In the genomic region with DNA sequence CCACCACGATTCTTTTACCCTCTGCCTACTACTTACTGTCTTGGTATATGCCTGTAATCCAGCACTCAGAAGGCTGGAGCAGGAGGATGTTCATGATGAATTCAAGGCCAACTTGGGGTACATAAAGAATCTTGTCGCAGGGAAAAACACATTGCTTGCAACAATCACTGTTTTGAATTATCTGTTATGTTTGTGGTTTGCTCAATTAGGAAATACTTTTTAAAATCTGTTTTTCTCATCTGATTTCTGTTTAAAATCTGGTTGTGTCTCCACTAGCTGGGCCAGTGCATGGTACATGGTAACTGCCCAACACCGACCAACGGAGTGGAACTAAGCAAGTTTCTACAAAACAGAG, we compare ENCODE assay signal across 8 mouse cellular contexts. TPM values are rescaled to one million over a fixed set of nuclear protein-coding genes. Genes with fewer than 3 reads are reported as not detected.
DNase-seq lines count a peak whose midpoint lies in the region; ATAC-seq and TF ChIP-seq lines count a peak whose summit lies in the region.

No protein-coding gene starts in this region.

- DNase-seq in kidney, postnatal 4 days, result no peak
- DNase-seq in embryonic facial prominence, embryonic 10.5 days (ENCODE audit: low spot score), result no peak
- DNase-seq in hindbrain, postnatal 0 days (ENCODE audit: low spot score), result no peak
- no peak for DNase-seq in midbrain, postnatal 0 days (ENCODE audit: low spot score)
- no peak for DNase-seq in adrenal gland, adult (ENCODE audit: inconsistent age in 2 of 2, low spot score in 1 of 2)
- DNase-seq in embryo, embryonic 10.5 days (ENCODE audit: low spot score), result no peak
- DNase-seq in adrenal gland, adult 2 months, result no peak

- no peak for TF ChIP-seq CTCF in hindbrain, postnatal 0 days (IDR thresholded peaks at IDR 0.05; ENCODE audit: low read depth)
- TF ChIP-seq CTCF in midbrain, postnatal 0 days (IDR thresholded peaks at IDR 0.05), result no peak

- peak overlapping the region; percentile 89 for H3K4me3 ChIP-seq in kidney, embryonic 16.5 days (ENCODE audit: low read length)
- peak overlapping the region; percentile 75 for H3K4me3 ChIP-seq in embryonic facial prominence, embryonic 10.5 days
- peak overlapping the region; percentile 76 for H3K4me3 ChIP-seq in hindbrain, postnatal 0 days (ENCODE audit: low read length)
- peak overlapping the region; percentile 65 for H3K4me3 ChIP-seq in midbrain, postnatal 0 days (ENCODE audit: low read depth, low read length)

- peak overlapping the region; percentile 82 for H3K9ac ChIP-seq in kidney, embryonic 16.5 days (replicated peaks; ENCODE audit: low read length)
- H3K9ac ChIP-seq in hindbrain, postnatal 0 days (replicated peaks; ENCODE audit: low read length), result peak overlapping the region; percentile 66
- peak overlapping the region; percentile 71 for H3K9ac ChIP-seq in midbrain, postnatal 0 days (replicated peaks; ENCODE audit: low read length, poor library complexity, severe bottlenecking)

- no peaks in the 10 kb centered on the region for H3K9me3 ChIP-seq in kidney, embryonic 16.5 days (ENCODE audit: low read length)
- no peaks in the 10 kb centered on the region for H3K9me3 ChIP-seq in embryonic facial prominence, embryonic 10.5 days
- no peaks in the 10 kb centered on the region for H3K9me3 ChIP-seq in hindbrain, postnatal 0 days (ENCODE audit: low read length)
- no peaks in the 10 kb centered on the region for H3K9me3 ChIP-seq in midbrain, postnatal 0 days (ENCODE audit: low read length)

- H3K36me3 ChIP-seq in kidney, embryonic 16.5 days (ENCODE audit: insufficient read depth, low read length), result no peaks in the 10 kb centered on the region
- peaks cover 15% of the 10 kb centered on the region; the same call in 1 of the 2 replicates for H3K36me3 ChIP-seq in embryonic facial prominence, embryonic 10.5 days (replicated peaks)
- H3K36me3 ChIP-seq in hindbrain, postnatal 0 days (ENCODE audit: insufficient read depth, low read length), result no peaks in the 10 kb centered on the region; the same call in 1 of the 2 replicates
- H3K36me3 ChIP-seq in midbrain, postnatal 0 days (ENCODE audit: insufficient read depth, low read length), result no peaks in the 10 kb centered on the region

- no peak for ATAC-seq in kidney, embryonic 16.5 days (ENCODE audit: low FRiP score, low TSS enrichment)
- ATAC-seq in hindbrain, postnatal 0 days, result no peak
- no peak for ATAC-seq in midbrain, postnatal 0 days (ENCODE audit: low FRiP score)

- peaks cover 17% of the 10 kb centered on the region for H3K4me1 ChIP-seq in kidney, embryonic 16.5 days (ENCODE audit: insufficient read depth, low read length)
- H3K4me1 ChIP-seq in embryonic facial prominence, embryonic 10.5 days, result peaks cover 9% of the 10 kb centered on the region
- 0 out of 2 replicates have a peak, but pooled peaks cover 5% of the 10 kb centered on the region for H3K4me1 ChIP-seq in hindbrain, postnatal 0 days (ENCODE audit: insufficient read depth, low read length)
- H3K4me1 ChIP-seq in midbrain, postnatal 0 days (ENCODE audit: insufficient read depth, low read length), result 0 out of 2 replicates have a peak, but pooled peaks cover 4% of the 10 kb centered on the region

- H3K4me2 ChIP-seq in kidney, embryonic 16.5 days (replicated peaks; ENCODE audit: low read depth, low read length), result peak overlapping the region; percentile 74
- H3K4me2 ChIP-seq in hindbrain, postnatal 0 days (ENCODE audit: low read depth, low read length), result peak overlapping the region; percentile 69
- peak overlapping the region; percentile 67 for H3K4me2 ChIP-seq in midbrain, postnatal 0 days (ENCODE audit: low read depth, low read length, poor library complexity, severe bottlenecking)

- 23% methylated on average over 4 of the region's 4 CpGs for WGBS in kidney, embryonic 16.5 days
- WGBS in embryonic facial prominence, embryonic 10.5 days, result 34% methylated on average over 4 of the region's 4 CpGs
- 31% methylated on average over 4 of the region's 4 CpGs for WGBS in hindbrain, postnatal 0 days
- WGBS in midbrain, postnatal 0 days, result 32% methylated on average over 4 of the region's 4 CpGs

- H3K27me3 ChIP-seq in kidney, embryonic 16.5 days (ENCODE audit: insufficient read depth, low read length), result no peaks in the 10 kb centered on the region
- no peaks in the 10 kb centered on the region for H3K27me3 ChIP-seq in embryonic facial prominence, embryonic 10.5 days (replicated peaks; ENCODE audit: low read depth, poor library complexity, severe bottlenecking)
- H3K27me3 ChIP-seq in hindbrain, postnatal 0 days (ENCODE audit: insufficient read depth, low read length), result no peaks in the 10 kb centered on the region
- no peaks in the 10 kb centered on the region for H3K27me3 ChIP-seq in midbrain, postnatal 0 days (ENCODE audit: insufficient read depth, low read length)

- H3K27ac ChIP-seq in kidney, embryonic 16.5 days (ENCODE audit: low read length), result peak overlapping the region; percentile 75; the same call in 1 of the 2 replicates
- H3K27ac ChIP-seq in embryonic facial prominence, embryonic 10.5 days (replicated peaks), result peak overlapping the region; percentile 79; the same call in 1 of the 2 replicates
- H3K27ac ChIP-seq in hindbrain, postnatal 0 days, result peak overlapping the region; percentile 78
- H3K27ac ChIP-seq in midbrain, postnatal 0 days (ENCODE audit: low read depth, low read length), result peak overlapping the region; percentile 76; the same call in 1 of the 2 replicates

RNA-seq across cellular contexts. Expression of gene Ecsit, which starts 0.6 kb away (rescaled TPM):
- 54.4 and 62.7 TPM in 2 replicates for polyA plus RNA-seq in kidney, embryonic 16.5 days (2015; fragmentation: Nextera tagmentation; extraction: Ambion mirVana)
- polyA plus RNA-seq in embryonic facial prominence, embryonic 10.5 days (2016; fragmentation: Nextera tagmentation; extraction: Ambion mirVana), result 38.6 and 41.7 TPM in 2 replicates
- 59.9 and 68.8 TPM in 2 replicates for total RNA-seq in hindbrain, postnatal 0 days (2014; rRNA removed)
- polyA plus RNA-seq in hindbrain, postnatal 0 days (2015; fragmentation: Nextera tagmentation; extraction: Ambion mirVana), result 51.0 and 56.0 TPM in 2 replicates
- total RNA-seq in midbrain, postnatal 0 days (2014; rRNA removed), result 49.6 and 56.3 TPM in 2 replicates
- polyA plus RNA-seq in midbrain, postnatal 0 days (2015; fragmentation: Nextera tagmentation; extraction: Ambion mirVana), result 55.0 and 57.2 TPM in 2 replicates
- 10 to 100 TPM; 50.9 to 70.8 TPM for total RNA-seq in adrenal gland, adult 2 months (2021)
- polyA plus RNA-seq in adrenal gland, adult 2 months (2012; rRNA removed), result 52.6 and 65.2 TPM in 2 replicates

RNA-seq across cellular contexts. Expression of gene Zfp653, which starts 13.5 kb away (rescaled TPM):
- polyA plus RNA-seq in kidney, embryonic 16.5 days (2015; fragmentation: Nextera tagmentation; extraction: Ambion mirVana), result 11.6 and 14.2 TPM in 2 replicates
- 9.1 and 10.2 TPM in 2 replicates for polyA plus RNA-seq in embryonic facial prominence, embryonic 10.5 days (2016; fragmentation: Nextera tagmentation; extraction: Ambion mirVana)
- total RNA-seq in hindbrain, postnatal 0 days (2014; rRNA removed), result 28.8 and 30.0 TPM in 2 replicates
- polyA plus RNA-seq in hindbrain, postnatal 0 days (2015; fragmentation: Nextera tagmentation; extraction: Ambion mirVana), result 12.8 and 13.2 TPM in 2 replicates
- 30.0 and 33.1 TPM in 2 replicates for total RNA-seq in midbrain, postnatal 0 days (2014; rRNA removed)
- 14.2 and 15.1 TPM in 2 replicates for polyA plus RNA-seq in midbrain, postnatal 0 days (2015; fragmentation: Nextera tagmentation; extraction: Ambion mirVana)
- 1 to 10 TPM; 8.0 to 8.5 TPM for total RNA-seq in adrenal gland, adult 2 months (2021)
- 19.3 and 20.7 TPM in 2 replicates for polyA plus RNA-seq in adrenal gland, adult 2 months (2012; rRNA removed)

RNA-seq across cellular contexts. Expression of gene Gm49318, which starts 13.6 kb away (rescaled TPM):
- polyA plus RNA-seq in kidney, embryonic 16.5 days (2015; fragmentation: Nextera tagmentation; extraction: Ambion mirVana), result not detected in 2 replicates
- not detected in 2 replicates for polyA plus RNA-seq in embryonic facial prominence, embryonic 10.5 days (2016; fragmentation: Nextera tagmentation; extraction: Ambion mirVana)
- not detected in 2 replicates for total RNA-seq in hindbrain, postnatal 0 days (2014; rRNA removed)
- polyA plus RNA-seq in hindbrain, postnatal 0 days (2015; fragmentation: Nextera tagmentation; extraction: Ambion mirVana), result not detected in 2 replicates
- 4.1 TPM in 1 of 2 replicates, not detected in the other for total RNA-seq in midbrain, postnatal 0 days (2014; rRNA removed)
- polyA plus RNA-seq in midbrain, postnatal 0 days (2015; fragmentation: Nextera tagmentation; extraction: Ambion mirVana), result 0.25 and 0.36 TPM in 2 replicates
- not detected for total RNA-seq in adrenal gland, adult 2 months (2021)
- polyA plus RNA-seq in adrenal gland, adult 2 months (2012; rRNA removed), result not detected in 2 replicates

RNA-seq across cellular contexts. Expression of gene Cnn1, which starts 14.4 kb away (rescaled TPM):
- polyA plus RNA-seq in kidney, embryonic 16.5 days (2015; fragmentation: Nextera tagmentation; extraction: Ambion mirVana), result 13.3 and 49.9 TPM in 2 replicates
- 1.3 and 3.1 TPM in 2 replicates for polyA plus RNA-seq in embryonic facial prominence, embryonic 10.5 days (2016; fragmentation: Nextera tagmentation; extraction: Ambion mirVana)
- total RNA-seq in hindbrain, postnatal 0 days (2014; rRNA removed), result 0.40 and 0.52 TPM in 2 replicates
- polyA plus RNA-seq in hindbrain, postnatal 0 days (2015; fragmentation: Nextera tagmentation; extraction: Ambion mirVana), result 0.66 and 1.1 TPM in 2 replicates
- total RNA-seq in midbrain, postnatal 0 days (2014; rRNA removed), result 1.2 and 1.3 TPM in 2 replicates
- polyA plus RNA-seq in midbrain, postnatal 0 days (2015; fragmentation: Nextera tagmentation; extraction: Ambion mirVana), result 0.77 and 0.92 TPM in 2 replicates
- 1 to 10 TPM in 1 of 2 experiments, under 1 TPM in 1; 0.58 to 3.8 TPM for total RNA-seq in adrenal gland, adult 2 months (2021)
- polyA plus RNA-seq in adrenal gland, adult 2 months (2012; rRNA removed), result 1.1 and 1.8 TPM in 2 replicates

RNA-seq across cellular contexts. Expression of gene Elof1, which starts 32.3 kb away (rescaled TPM):
- polyA plus RNA-seq in kidney, embryonic 16.5 days (2015; fragmentation: Nextera tagmentation; extraction: Ambion mirVana), result 195 and 203 TPM in 2 replicates
- 241 and 245 TPM in 2 replicates for polyA plus RNA-seq in embryonic facial prominence, embryonic 10.5 days (2016; fragmentation: Nextera tagmentation; extraction: Ambion mirVana)
- 142 and 165 TPM in 2 replicates for total RNA-seq in hindbrain, postnatal 0 days (2014; rRNA removed)
- 171 and 178 TPM in 2 replicates for polyA plus RNA-seq in hindbrain, postnatal 0 days (2015; fragmentation: Nextera tagmentation; extraction: Ambion mirVana)
- 129 and 132 TPM in 2 replicates for total RNA-seq in midbrain, postnatal 0 days (2014; rRNA removed)
- 161 and 178 TPM in 2 replicates for polyA plus RNA-seq in midbrain, postnatal 0 days (2015; fragmentation: Nextera tagmentation; extraction: Ambion mirVana)
- 10 to 100 TPM; 73.9 to 90.9 TPM for total RNA-seq in adrenal gland, adult 2 months (2021)
- 157 and 159 TPM in 2 replicates for polyA plus RNA-seq in adrenal gland, adult 2 months (2012; rRNA removed)
